Mouse (Mus musculus) A20 (cell line): Measurements from ENCODE around the gene Hmgcl.

ENCODE experiments used
- DNase-seq: peaks from one replicate; pipeline ENCODE4 v3.0.0-alpha.2; 2011; ENCODE audit warnings: low read depth, low spot score

Hmgcl gene

GRCm38 (mm10) chr4:135926861-135927260 is 19.4 kb upstream of the Hmgcl start:
- DNase-seq, result no peak

DNA sequence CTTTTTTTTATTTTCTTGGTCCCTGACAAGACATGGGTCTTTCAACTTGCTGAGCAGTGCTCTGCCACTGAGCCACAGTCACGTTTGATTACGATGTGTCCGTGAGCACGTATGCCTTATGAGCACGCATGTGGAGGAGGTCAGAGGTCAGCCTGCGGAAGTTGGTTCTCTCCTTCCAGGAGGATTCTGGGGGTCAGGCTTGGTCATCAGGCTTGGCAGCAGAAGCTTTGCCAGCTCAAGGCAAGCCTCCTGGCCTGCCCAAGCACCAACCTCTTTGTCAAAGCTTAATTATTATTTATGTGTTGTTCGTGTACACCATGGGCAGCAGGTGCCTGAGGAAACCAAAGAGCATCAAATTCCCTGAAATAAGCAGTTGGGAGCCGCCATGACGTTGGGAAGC is 17.9 kb upstream of the Hmgcl start:
- DNase-seq, result no peak

DNA sequence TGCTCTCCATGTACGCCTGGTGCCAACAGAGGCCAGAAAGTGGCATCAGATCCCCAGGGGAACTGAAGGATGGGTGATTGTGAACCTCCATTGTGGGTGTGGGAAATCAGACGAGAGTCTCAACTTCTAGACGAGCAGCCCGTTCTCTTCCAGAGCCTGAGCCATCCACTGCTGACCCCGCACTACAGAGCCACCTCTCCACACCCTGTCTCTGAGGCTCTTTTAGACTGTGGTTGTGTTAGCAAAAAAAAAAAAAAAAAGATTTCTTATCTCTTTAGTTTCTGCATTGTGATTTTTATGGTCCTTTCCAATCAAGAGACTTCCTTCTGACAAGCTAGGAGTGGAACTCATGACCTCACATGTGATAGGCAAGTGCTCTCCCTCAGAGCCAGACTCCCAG is 16.8 kb upstream of the Hmgcl start:
- DNase-seq, result no peak

DNA sequence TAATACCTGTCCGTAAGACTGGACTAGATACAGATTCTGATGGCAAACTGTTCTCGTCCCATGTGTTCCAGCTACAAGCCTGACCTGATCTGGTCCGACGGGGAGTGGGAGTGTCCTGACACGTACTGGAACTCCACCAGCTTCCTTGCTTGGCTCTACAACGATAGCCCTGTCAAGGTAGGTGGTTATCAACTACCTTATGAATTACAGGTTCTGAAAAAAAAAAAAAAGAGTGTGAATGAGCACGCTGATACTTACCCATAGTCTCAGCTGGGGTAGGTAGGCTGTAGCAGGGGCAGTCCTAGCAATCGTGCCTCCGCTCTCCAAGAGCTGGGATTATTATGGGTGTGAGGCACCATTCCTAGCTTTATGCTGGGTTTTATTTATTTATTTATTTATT is 16.4 kb upstream of the Hmgcl start:
- DNase-seq, result no peak

- no peak for DNase-seq
Measured at GRCm38 (mm10) chr4:135930239-135930638, 16.0 kb upstream of the Hmgcl start.

- DNase-seq, result peak; percentile 61
Measured at GRCm38 (mm10) chr4:135931832-135932231, 14.4 kb upstream of the Hmgcl start.

DNA sequence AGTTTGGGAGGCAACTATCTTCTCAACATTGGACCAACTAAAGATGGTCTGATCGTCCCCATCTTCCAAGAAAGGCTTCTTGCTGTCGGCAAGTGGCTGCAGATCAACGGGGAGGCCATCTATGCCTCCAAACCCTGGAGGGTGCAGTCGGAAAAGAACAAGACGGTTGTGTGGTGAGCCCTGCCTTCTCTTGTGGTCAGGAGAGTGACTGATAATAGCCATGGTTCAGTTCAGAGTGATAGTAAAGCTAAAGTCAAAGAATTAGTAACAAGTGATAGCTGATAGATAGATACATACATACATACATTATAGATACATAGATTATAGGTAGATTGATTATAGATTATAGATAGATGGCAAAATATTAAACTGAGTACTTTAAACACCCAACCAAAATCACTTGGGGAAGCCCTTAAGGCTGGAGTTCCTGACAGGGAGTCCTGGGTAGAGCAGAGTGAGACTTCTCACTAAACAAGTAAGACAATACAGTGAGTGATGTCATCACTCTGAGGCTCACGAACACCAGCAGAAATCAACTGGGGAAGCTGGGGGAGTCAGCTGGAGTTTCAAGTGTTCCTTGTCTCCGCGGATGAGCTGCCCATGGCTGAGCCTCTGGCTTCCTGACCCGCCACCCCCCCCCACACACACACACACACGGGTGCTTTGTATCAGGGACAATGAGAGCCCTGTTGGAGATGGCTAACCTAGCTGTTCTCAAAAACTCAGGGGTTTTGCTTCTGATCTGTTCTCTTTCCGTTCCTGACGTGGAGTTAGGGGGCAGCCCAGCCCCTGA is 11.3 kb upstream of the Hmgcl start:
- DNase-seq, result no peak

DNA sequence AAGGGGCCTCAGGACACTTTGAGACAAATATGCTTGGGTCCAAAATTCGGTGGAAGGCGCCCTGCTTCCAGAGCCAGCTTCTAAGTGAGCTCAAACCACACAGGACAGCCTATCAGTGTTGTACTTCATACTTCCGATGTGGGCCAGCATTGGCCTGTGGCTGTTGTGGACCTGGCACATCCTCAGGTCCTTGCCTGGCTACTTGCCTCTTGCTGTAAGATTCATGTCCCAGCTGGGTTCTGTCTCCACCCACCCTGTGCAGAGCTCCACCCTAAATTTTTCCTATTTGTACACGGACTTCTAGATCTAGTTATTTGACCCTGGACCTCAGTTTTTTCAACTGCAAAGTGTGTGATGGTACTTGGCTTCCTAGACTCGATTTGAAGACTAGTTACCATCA is 10.7 kb upstream of the Hmgcl start:
- DNase-seq, result no peak

DNA sequence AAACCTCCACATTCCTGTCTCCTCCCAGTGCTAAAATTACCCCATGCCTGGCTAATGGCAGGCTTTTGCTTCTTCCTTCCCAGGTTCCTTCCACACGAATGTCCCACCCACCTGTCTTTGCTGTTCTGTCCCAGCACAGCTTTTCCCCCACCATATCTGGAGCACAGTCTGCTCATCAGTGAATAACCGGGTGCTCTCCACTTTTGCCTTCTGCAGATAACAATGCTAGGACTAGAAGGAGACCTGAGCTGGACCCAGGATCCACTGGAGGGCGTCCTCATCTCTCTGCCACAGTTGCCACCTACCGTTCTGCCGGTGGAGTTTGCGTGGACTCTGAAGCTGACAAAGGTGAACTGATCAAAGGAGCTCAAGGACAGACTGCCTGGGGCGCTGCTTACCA is 7.4 kb upstream of the Hmgcl start:
- DNase-seq, result no peak

DNA sequence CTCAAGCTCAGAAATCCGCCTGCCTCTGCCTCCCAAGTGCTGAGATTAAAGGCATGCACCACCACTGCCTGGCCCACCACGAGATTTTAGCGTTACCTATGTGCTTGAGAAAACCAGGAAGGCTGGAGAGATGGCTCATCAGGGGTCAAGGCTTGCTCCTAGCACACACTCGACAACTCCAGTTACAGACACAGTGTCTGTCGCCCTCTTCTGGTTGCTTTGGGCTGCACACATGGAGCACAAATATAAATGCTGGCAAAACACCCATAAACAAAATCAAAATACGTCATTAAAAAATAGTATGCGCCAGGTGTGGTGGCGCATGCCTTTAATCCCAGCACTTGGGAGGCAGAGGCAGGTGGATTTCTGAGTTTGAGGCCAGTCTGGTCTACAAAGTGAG is 5.2 kb upstream of the Hmgcl start:
- DNase-seq, result peak; percentile 64

DNA sequence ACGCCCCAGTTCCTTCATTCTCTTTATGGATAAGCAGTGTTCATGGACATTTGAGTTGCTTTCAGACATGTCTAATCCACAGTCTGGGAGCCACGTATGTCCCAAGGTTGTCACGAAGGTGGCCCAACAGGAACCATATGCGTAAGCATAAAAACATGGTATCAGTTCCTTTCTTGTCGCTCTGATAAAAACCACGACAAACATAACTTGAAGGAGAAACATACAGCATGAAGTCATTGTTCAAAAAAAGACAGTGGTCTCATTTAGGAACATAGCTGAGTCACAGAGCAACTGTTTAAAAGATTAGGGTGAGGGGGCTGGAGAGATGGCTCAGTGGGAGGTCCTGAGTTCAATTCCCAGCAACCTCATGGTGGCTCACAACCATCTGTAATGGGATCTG is 4.1 kb upstream of the Hmgcl start:
- peak; percentile 63 for DNase-seq

DNA sequence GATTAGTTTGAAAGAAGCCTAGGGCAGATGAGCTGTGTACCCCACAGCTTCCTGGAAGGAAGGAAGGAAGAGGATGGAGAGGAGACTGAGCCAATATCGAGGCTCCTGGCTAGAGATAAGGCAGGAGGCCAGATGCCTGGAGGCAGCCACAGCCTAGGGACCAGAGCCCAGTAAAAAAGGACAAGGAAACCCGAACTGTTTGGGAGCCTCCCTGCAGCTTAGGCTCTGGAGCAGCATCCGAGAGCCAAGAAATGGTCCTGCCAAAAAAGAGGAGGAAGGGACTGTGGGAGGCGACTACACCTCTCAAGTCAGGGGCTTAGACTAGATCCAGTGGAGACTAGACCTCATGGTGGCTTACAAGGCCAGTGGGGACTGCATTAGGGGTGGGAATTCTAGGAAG is 2.9 kb upstream of the Hmgcl start:
- no peak for DNase-seq

DNA sequence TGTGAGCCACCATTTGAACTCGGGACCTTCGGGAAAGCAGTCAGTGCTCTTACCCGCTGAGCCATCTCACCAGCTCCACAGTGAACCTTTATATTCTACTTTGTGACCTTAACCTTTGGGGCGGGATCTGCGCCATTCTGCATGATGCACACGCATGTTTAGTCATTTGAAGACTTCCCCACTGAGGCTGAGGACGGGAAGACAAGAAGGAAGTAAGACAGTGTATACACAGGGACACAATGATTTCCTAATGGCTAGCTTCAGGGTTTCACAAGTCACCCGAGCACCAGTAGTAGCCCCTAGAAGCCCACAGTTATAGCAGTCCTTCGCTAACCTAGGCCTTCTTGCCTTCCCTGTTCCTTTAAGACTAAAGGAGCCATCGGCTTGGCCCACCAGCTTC is 542 bp upstream of the Hmgcl start:
- DNase-seq, result peak; percentile 15

GRCm38 (mm10) chr4:135946659-135947301 is 532 bp downstream of the Hmgcl start:
- peak; percentile 67 for DNase-seq

DNA sequence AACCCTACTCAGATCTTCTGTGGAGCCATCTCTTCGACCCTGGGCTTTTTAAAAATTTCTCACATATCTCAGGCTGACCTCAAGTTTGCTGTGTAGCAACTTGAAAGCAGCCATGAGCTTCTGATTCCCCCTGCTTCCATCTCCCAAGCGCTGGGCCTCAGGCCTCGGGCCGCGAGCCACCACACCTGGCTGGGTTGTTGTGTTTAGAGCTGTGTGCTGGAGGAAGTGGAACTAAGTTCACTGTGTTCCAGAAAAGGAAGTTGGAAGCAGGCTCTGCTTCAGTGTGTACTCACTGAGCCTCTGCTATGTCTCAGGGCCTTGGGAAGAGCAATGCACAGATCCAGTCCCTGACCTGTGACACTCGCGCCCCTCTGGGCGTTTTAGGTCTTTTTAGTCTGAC is 1.9 kb downstream of the Hmgcl start:
- DNase-seq, result peak; percentile 78

DNA sequence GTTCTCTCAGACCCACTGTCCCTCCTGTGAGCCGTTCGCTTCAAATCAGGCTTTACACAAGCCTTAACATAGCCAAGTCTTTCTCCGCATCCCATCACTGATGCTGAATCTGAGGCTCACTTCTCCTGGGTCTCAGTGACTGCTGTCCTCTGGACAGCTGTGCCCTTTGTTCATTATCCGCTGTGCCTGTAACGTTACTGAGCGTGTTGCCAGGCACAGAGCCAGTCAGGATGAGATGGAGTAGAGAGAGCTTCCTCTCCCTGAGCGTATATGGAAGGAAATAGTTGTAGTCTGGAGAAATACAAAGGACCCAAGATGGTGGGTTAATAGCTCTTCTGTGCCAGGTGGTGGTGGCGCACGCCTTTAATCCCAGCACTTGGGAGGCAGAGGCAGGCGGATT is 3.2 kb downstream of the Hmgcl start:
- DNase-seq, result no peak

- no peak for DNase-seq
Measured at GRCm38 (mm10) chr4:135949911-135950310, 3.7 kb downstream of the Hmgcl start.

DNA sequence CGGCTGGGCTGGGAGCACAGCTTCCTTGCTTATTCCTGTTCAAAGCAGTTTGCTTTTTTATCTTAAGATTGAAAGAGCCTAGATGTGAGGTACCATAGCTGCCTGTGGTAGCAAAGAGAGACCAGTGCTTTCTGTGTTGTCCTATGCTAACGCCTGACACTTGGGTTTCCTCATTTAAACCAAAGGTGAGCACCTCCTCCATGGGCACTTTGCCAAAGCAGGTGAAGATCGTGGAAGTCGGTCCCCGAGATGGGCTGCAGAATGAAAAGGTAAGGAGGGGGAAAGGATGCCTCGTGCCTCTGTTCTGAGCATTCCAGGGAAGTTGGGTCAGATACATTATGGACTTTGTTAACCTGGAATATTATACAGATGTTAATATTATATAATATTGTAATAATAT is 4.1 kb downstream of the Hmgcl start:
- no peak for DNase-seq

DNA sequence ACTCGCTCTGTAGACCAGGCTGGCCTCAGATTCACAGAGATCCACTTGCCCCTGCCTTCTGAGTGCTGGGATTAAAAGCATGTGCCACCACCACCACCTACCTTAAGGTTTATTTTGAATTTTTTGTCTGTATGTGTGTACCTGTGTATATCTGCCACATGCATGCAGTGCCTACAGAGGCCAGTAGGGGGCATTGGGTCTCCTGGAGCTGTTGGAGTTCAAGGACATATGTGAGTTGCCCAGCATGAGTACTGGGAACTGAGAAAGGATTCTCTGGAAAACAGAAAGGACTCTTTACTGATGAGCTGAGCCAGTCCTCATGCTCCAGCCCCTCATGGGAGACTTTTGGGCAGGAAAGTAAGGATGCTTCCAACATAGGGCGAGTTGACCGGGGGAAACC is 5.3 kb downstream of the Hmgcl start:
- peak; percentile 31 for DNase-seq

GRCm38 (mm10) chr4:135953179-135953578 is 6.9 kb downstream of the Hmgcl start:
- DNase-seq, result no peak

DNA sequence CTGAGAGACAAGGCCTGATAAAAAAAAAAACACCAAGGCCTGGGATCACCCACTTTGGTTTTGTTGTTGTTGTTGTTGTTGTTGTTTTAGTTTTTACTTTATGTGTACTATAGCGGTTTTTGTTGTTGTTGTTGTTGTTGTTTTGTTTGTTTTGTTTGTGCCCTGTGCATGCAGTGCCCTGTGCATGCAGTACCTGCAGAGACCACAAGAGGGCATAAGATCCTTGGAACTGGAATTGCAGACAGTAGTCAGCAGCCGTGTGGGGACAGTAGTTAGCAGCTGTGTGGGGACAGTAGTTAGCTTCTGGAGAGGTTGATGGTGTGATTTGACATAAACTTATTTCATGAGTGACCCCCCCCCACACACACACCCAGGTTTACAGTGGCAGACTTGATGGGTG is 8.0 kb downstream of the Hmgcl start:
- peak; percentile 70 for DNase-seq

GRCm38 (mm10) chr4:135955886-135956285 is 9.6 kb downstream of the Hmgcl start:
- no peak for DNase-seq

- no peak for DNase-seq
Measured at GRCm38 (mm10) chr4:135958354-135958753, 12.1 kb downstream of the Hmgcl start.
